Mouse (Mus musculus) limb, embryonic 14.5 days (tissue): Measurements from ENCODE around the gene Fitm2. TPM values are rescaled to one million over a fixed set of nuclear protein-coding genes. Genes with fewer than 3 reads are reported as not detected.
A peak's percentile ranks its signal among the peaks of the same experiment; 100 is the strongest.

Experiments used
- ATAC-seq: fragments of 200-750 bp; cut with Nextera tagmentation; 2 replicates; pipeline ENCODE4 v1.8.0; 2017; ENCODE audit warnings: low read depth, moderate number of reproducible peaks, moderate TSS enrichment; ENCODE audit not compliant: low FRiP score
- DNase-seq: peaks from one replicate; pipeline ENCODE4 v3.0.0-alpha.2; 2015; ENCODE audit warnings: low spot score
- H3K27ac ChIP-seq: fragments of 300-500 bp; sonication (generic); replicated peaks from 2 replicates; pipeline ENCODE4 v1.5.1; 2014; ENCODE audit warnings: low read depth, mild to moderate bottlenecking, low read length, moderate library complexity, mixed read lengths
- H3K27me3 ChIP-seq: fragments of 300-500 bp; sonication (generic); 2 replicates; pipeline ENCODE4 v1.6.1; 2014; ENCODE audit warnings: low read length, mixed read lengths; ENCODE audit not compliant: control insufficient read depth, insufficient read depth
- H3K36me3 ChIP-seq: fragments of 300-500 bp; sonication (generic); 2 replicates; pipeline ENCODE4 v1.6.1; 2014; ENCODE audit warnings: mild to moderate bottlenecking, low read length, moderate library complexity, mixed read lengths; ENCODE audit not compliant: control insufficient read depth, insufficient read depth
- H3K4me1 ChIP-seq: fragments of 300-500 bp; sonication (generic); 2 replicates; pipeline ENCODE4 v1.6.1; 2014; ENCODE audit warnings: antibody characterized with exemption, low read length, mixed read lengths; ENCODE audit not compliant: control insufficient read depth, insufficient read depth
- H3K4me2 ChIP-seq: fragments of 300-500 bp; sonication (generic); replicated peaks from 2 replicates; pipeline ENCODE4 v1.6.1; 2014; ENCODE audit warnings: low read depth, mild to moderate bottlenecking, low read length, moderate library complexity; ENCODE audit not compliant: severe bottlenecking
- H3K4me3 ChIP-seq: fragments of 300-500 bp; sonication (generic); replicated peaks from 2 replicates; pipeline ENCODE4 v1.5.1; 2014; ENCODE audit warnings: low read length
- H3K9ac ChIP-seq: fragments of 300-500 bp; sonication (generic); 2 replicates; pipeline ENCODE4 v1.6.1; 2014; ENCODE audit warnings: mild to moderate bottlenecking, low read depth, low read length, moderate library complexity; ENCODE audit not compliant: severe bottlenecking
- H3K9me3 ChIP-seq: fragments of 300-500 bp; sonication (generic); 2 replicates; pipeline ENCODE4 v1.6.1; 2016; ENCODE audit warnings: low read length; ENCODE audit not compliant: control insufficient read depth
- POLR2A ChIP-seq: fragments of 200-500 bp; IDR thresholded peaks from 2 replicates; pipeline ENCODE4 v1.8.0; 2012; ENCODE audit warnings: inconsistent platforms, mild to moderate bottlenecking, moderate library complexity, borderline replicate concordance; ENCODE audit not compliant: insufficient read depth, insufficient read length; ENCODE audit errors: extremely low read depth
- whole genome bisulfite sequencing: fragments of 180-500 bp; shearing (Covaris S2); extraction: QIAGEN DNeasy Blood & Tissue Kit; methylation state at CpG from one replicate; pipeline ENCODE4 v1.1.7; 2014; 5-methylcytosine and 5-hydroxymethylcytosine counted together
- polyA plus RNA-seq, 2 experiments: library from polyadenylated mRNA; depleted of rRNA in 1 of 2; stranded (reverse) in 1 of 2; unstranded in 1 of 2; fragments of >200 nt; fragmentation: Nextera tagmentation in 1 of 2; extraction: Ambion mirVana in 1 of 2; gene quantifications; 2 replicates each; pipeline versions ENCODE4 v1.2.1 to v1.2.3; 2012 to 2014

Fitm2 gene
- polyA plus RNA-seq, 2 experiments, result 7.5 to 9.5 TPM

- Histone ChIP-seq H3K27me3 (no peaks in the 10 kb centered on the region), H3K4me3 (no peak overlapping the region; the same call in 1 of the 2 replicates), H3K4me2 (peak overlapping the region; percentile 91), H3K27ac (no peak overlapping the region), H3K9me3 (no peaks in the 10 kb centered on the region), H3K36me3 (peaks cover 24% of the 10 kb centered on the region), H3K4me1 (peaks cover 9% of the 10 kb centered on the region), H3K9ac (peak overlapping the region; percentile 74; the same call in 1 of the 2 replicates)
- no peak for TF ChIP-seq POLR2A
- 82% methylated on average over 3 of the region's 3 CpGs for WGBS
- no peak for DNase-seq
- no peak for ATAC-seq
Measured at GRCm38 (mm10) chr2:163471136-163471535, 1.3 kb downstream of the Fitm2 start.

GRCm38 (mm10) chr2:163469711-163470110 lies 2.7 kb downstream of the Fitm2 start:
- H3K4me1 ChIP-seq, result peaks cover 9% of the 10 kb centered on the region
- H3K27me3 ChIP-seq, result no peaks in the 10 kb centered on the region
- H3K4me2 ChIP-seq, result no peak overlapping the region
- H3K9ac ChIP-seq, result no peak overlapping the region
- 96% methylated on average over 15 of the region's 15 CpGs for WGBS
- no peak for TF ChIP-seq POLR2A
- ATAC-seq (no peak), DNase-seq (no peak)
- no peaks in the 10 kb centered on the region for H3K9me3 ChIP-seq
- H3K4me3 ChIP-seq, result no peak overlapping the region
- H3K36me3 ChIP-seq, result peaks cover 24% of the 10 kb centered on the region
- H3K27ac ChIP-seq, result no peak overlapping the region

GRCm38 (mm10) chr2:163468866-163469265 lies 3.6 kb downstream of the Fitm2 start:
- no peaks in the 10 kb centered on the region for H3K9me3 ChIP-seq
- peaks cover 24% of the 10 kb centered on the region for H3K36me3 ChIP-seq
- no peak for TF ChIP-seq POLR2A
- H3K4me3 ChIP-seq, result no peak overlapping the region
- DNase-seq (no peak), ATAC-seq (no peak)
- H3K4me2 ChIP-seq, result no peak overlapping the region
- H3K4me1 ChIP-seq, result peaks cover 9% of the 10 kb centered on the region
- no peak overlapping the region for H3K9ac ChIP-seq
- 93% methylated on average over 6 of the region's 6 CpGs for WGBS
- H3K27ac ChIP-seq, result no peak overlapping the region
- no peaks in the 10 kb centered on the region for H3K27me3 ChIP-seq

GRCm38 (mm10) chr2:163467585-163467984 lies 4.8 kb downstream of the Fitm2 start:
- TF ChIP-seq POLR2A, result no peak
- H3K27me3 ChIP-seq, result no peaks in the 10 kb centered on the region
- H3K9ac ChIP-seq, result no peak overlapping the region
- ATAC-seq (no peak), DNase-seq (no peak)
- H3K9me3 ChIP-seq, result no peaks in the 10 kb centered on the region
- no peak overlapping the region for H3K27ac ChIP-seq
- H3K4me2 ChIP-seq, result no peak overlapping the region
- peaks cover 9% of the 10 kb centered on the region for H3K4me1 ChIP-seq
- 87% methylated on average over 6 of the region's 6 CpGs for WGBS
- peaks cover 24% of the 10 kb centered on the region for H3K36me3 ChIP-seq
- H3K4me3 ChIP-seq, result no peak overlapping the region

GRCm38 (mm10) chr2:163466771-163467170 lies 5.7 kb downstream of the Fitm2 start:
- 69% methylated on average over 8 of the region's 8 CpGs for WGBS
- no peaks in the 10 kb centered on the region for H3K27me3 ChIP-seq
- no peak overlapping the region for H3K4me3 ChIP-seq
- DNase-seq (no peak), ATAC-seq (no peak)
- no peak for TF ChIP-seq POLR2A
- H3K9ac ChIP-seq, result no peak overlapping the region
- no peak overlapping the region for H3K4me2 ChIP-seq
- H3K36me3 ChIP-seq, result peaks cover 24% of the 10 kb centered on the region
- H3K9me3 ChIP-seq, result no peaks in the 10 kb centered on the region
- H3K4me1 ChIP-seq, result peaks cover 8% of the 10 kb centered on the region
- no peak overlapping the region for H3K27ac ChIP-seq

GRCm38 (mm10) chr2:163464562-163464961 lies 7.9 kb downstream of the Fitm2 start:
- Histone ChIP-seq H3K27me3 (no peaks in the 10 kb centered on the region), H3K27ac (no peak overlapping the region), H3K4me1 (no peaks in the 10 kb centered on the region), H3K36me3 (peaks cover 20% of the 10 kb centered on the region), H3K9me3 (no peaks in the 10 kb centered on the region), H3K4me2 (no peak overlapping the region), H3K9ac (no peak overlapping the region), H3K4me3 (no peak overlapping the region)
- no peak for TF ChIP-seq POLR2A
- ATAC-seq (peak; percentile 51), DNase-seq (no peak)
- WGBS, result 64% methylated on average over 6 of the region's 6 CpGs
